Mouse (Mus musculus) embryonic facial prominence, embryonic 12.5 days (tissue): ENCODE results near the gene Pak7. TPM values are rescaled to one million over a fixed set of nuclear protein-coding genes. Genes with fewer than 3 reads are reported as not detected.
"Not testable (repeated sequence)": the region's sequence is repeated elsewhere in the genome, so short reads cannot be mapped to it uniquely, and the experiment has no call there.

ENCODE experiments used
- ATAC-seq: fragments of 200-750 bp; cut with Nextera tagmentation; 2 replicates; pipeline ENCODE4 v1.8.0; 2017; ENCODE audit not compliant: insufficient number of reproducible peaks, insufficient read depth, low FRiP score, low TSS enrichment
- H3K27ac ChIP-seq: fragments of 300-500 bp; sonication (generic); 2 replicates; pipeline ENCODE4 v1.5.1; 2016; ENCODE audit warnings: mild to moderate bottlenecking
- H3K27me3 ChIP-seq: fragments of 300-500 bp; sonication (generic); 2 replicates; pipeline ENCODE4 v1.6.1; 2016; ENCODE audit warnings: mild to moderate bottlenecking, moderate library complexity
- H3K36me3 ChIP-seq: fragments of 300-500 bp; sonication (generic); 2 replicates; pipeline ENCODE4 v1.6.1; 2016; ENCODE audit warnings: mild to moderate bottlenecking
- H3K4me1 ChIP-seq: fragments of 300-500 bp; sonication (generic); 2 replicates; pipeline ENCODE4 v1.6.1; 2016
- H3K4me2 ChIP-seq: fragments of 300-500 bp; sonication (generic); replicated peaks from 2 replicates; pipeline ENCODE4 v1.6.1; 2016; ENCODE audit warnings: mild to moderate bottlenecking, moderate library complexity
- H3K4me3 ChIP-seq: fragments of 300-500 bp; sonication (generic); 2 replicates; pipeline ENCODE4 v1.5.1; 2016; ENCODE audit warnings: mild to moderate bottlenecking
- H3K9ac ChIP-seq: fragments of 300-500 bp; sonication (generic); 2 replicates; pipeline ENCODE4 v1.6.1; 2016; ENCODE audit warnings: mild to moderate bottlenecking, moderate library complexity
- H3K9me3 ChIP-seq: fragments of 300-500 bp; sonication (generic); 2 replicates; pipeline ENCODE4 v1.6.1; 2016; ENCODE audit warnings: mild to moderate bottlenecking, moderate library complexity
- WGBS: fragments of 180-500 bp; shearing (Covaris S2); methylation state at CpG from one replicate; pipeline ENCODE4 v1.1.7; 2016; 5-methylcytosine and 5-hydroxymethylcytosine counted together
- polyA plus RNA-seq: library from polyadenylated mRNA; unstranded; fragments of >200 nt; fragmentation: Nextera tagmentation; extraction: Ambion mirVana; gene quantifications from 2 replicates; pipeline ENCODE4 v1.2.1, GENCODE M21; 2016

Pak7 gene
- polyA plus RNA-seq, 1 experiment from 2014 or later, result 4.5 TPM

GRCm38 (mm10) chr2:136329974-136330373 is 57.8 kb downstream of the Pak7 start:
- Histone ChIP-seq H3K9ac (no peak overlapping the region), H3K9me3 (no peaks in the 10 kb centered on the region), H3K4me2 (no peak overlapping the region), H3K4me1 (no peaks in the 10 kb centered on the region), H3K27ac (no peak overlapping the region), H3K4me3 (no peak overlapping the region), H3K36me3 (no peaks in the 10 kb centered on the region), H3K27me3 (no peaks in the 10 kb centered on the region)
- WGBS, result 82% methylated on average over 1 of the region's 1 CpGs
- no peak for ATAC-seq

GRCm38 (mm10) chr2:136325646-136326045 is 62.1 kb downstream of the Pak7 start:
- H3K4me2 ChIP-seq, result no peak overlapping the region
- no peak overlapping the region for H3K27ac ChIP-seq
- no peaks in the 10 kb centered on the region for H3K4me1 ChIP-seq
- 87% methylated on average over 4 of the region's 4 CpGs for WGBS
- no peak overlapping the region for H3K4me3 ChIP-seq
- no peaks in the 10 kb centered on the region for H3K27me3 ChIP-seq
- H3K9ac ChIP-seq, result no peak overlapping the region
- no peak for ATAC-seq
- H3K36me3 ChIP-seq, result no peaks in the 10 kb centered on the region
- no peaks in the 10 kb centered on the region for H3K9me3 ChIP-seq

GRCm38 (mm10) chr2:136309313-136309712 is 78.5 kb downstream of the Pak7 start:
- Histone ChIP-seq H3K9ac (no peak overlapping the region), H3K27me3 (no peaks in the 10 kb centered on the region), H3K4me3 (no peak overlapping the region), H3K4me1 (no peaks in the 10 kb centered on the region), H3K36me3 (no peaks in the 10 kb centered on the region), H3K9me3 (no peaks in the 10 kb centered on the region), H3K4me2 (no peak overlapping the region), H3K27ac (no peak overlapping the region)
- no peak for ATAC-seq
- 46% methylated on average over 3 of the region's 3 CpGs for WGBS

GRCm38 (mm10) chr2:136308743-136309142 is 79.0 kb downstream of the Pak7 start:
- no peak overlapping the region for H3K27ac ChIP-seq
- ATAC-seq, result no peak
- WGBS, result 81% methylated on average over 4 of the region's 4 CpGs

GRCm38 (mm10) chr2:136302201-136302600 is 85.6 kb downstream of the Pak7 start:
- Histone ChIP-seq H3K4me1 (no peaks in the 10 kb centered on the region), H3K4me3 (no peak overlapping the region), H3K9me3 (no peaks in the 10 kb centered on the region), H3K27me3 (no peaks in the 10 kb centered on the region), H3K9ac (no peak overlapping the region), H3K4me2 (no peak overlapping the region), H3K27ac (no peak overlapping the region), H3K36me3 (no peaks in the 10 kb centered on the region)
- 90% methylated on average over 2 of the region's 2 CpGs for WGBS
- no peak for ATAC-seq

More at GRCm38 (mm10) chr2:136308743-136309142, 79.0 kb downstream of the Pak7 start:
- no peaks in the 10 kb centered on the region for H3K4me1 ChIP-seq
- H3K4me3 ChIP-seq, result no peak overlapping the region
- H3K27me3 ChIP-seq, result no peaks in the 10 kb centered on the region
- H3K4me2 ChIP-seq, result no peak overlapping the region
- no peak overlapping the region for H3K9ac ChIP-seq
- H3K36me3 ChIP-seq, result no peaks in the 10 kb centered on the region
- H3K9me3 ChIP-seq, result no peaks in the 10 kb centered on the region

- H3K4me1 ChIP-seq, result no peaks in the 10 kb centered on the region
- ATAC-seq, result no peak
Observed at GRCm38 (mm10) chr2:136301406-136301805, 86.4 kb downstream of the Pak7 start.

GRCm38 (mm10) chr2:136297371-136297770 is 90.4 kb downstream of the Pak7 start:
- H3K27me3 ChIP-seq, result no peaks in the 10 kb centered on the region
- H3K9me3 ChIP-seq, result no peaks in the 10 kb centered on the region
- 85% methylated on average over 1 of the region's 1 CpGs for WGBS
- H3K36me3 ChIP-seq, result no peaks in the 10 kb centered on the region
- no peak overlapping the region for H3K4me2 ChIP-seq
- no peaks in the 10 kb centered on the region for H3K4me1 ChIP-seq
- H3K9ac ChIP-seq, result no peak overlapping the region
- ATAC-seq, result no peak
- no peak overlapping the region for H3K4me3 ChIP-seq
- H3K27ac ChIP-seq, result no peak overlapping the region

More at GRCm38 (mm10) chr2:136301406-136301805, 86.4 kb downstream of the Pak7 start:
- Histone ChIP-seq H3K4me3 (no peak overlapping the region), H3K27ac (no peak overlapping the region), H3K9ac (no peak overlapping the region), H3K36me3 (no peaks in the 10 kb centered on the region), H3K4me2 (no peak overlapping the region), H3K9me3 (no peaks in the 10 kb centered on the region), H3K27me3 (no peaks in the 10 kb centered on the region)

GRCm38 (mm10) chr2:136282043-136282442 is 105.7 kb downstream of the Pak7 start:
- Histone ChIP-seq H3K4me3 (no peak overlapping the region), H3K27ac (no peak overlapping the region), H3K9me3 (no peaks in the 10 kb centered on the region), H3K9ac (no peak overlapping the region), H3K27me3 (no peaks in the 10 kb centered on the region), H3K4me1 (no peaks in the 10 kb centered on the region), H3K36me3 (no peaks in the 10 kb centered on the region), H3K4me2 (no peak overlapping the region)
- 93% methylated on average over 1 of the region's 1 CpGs for WGBS
- ATAC-seq, result no peak

GRCm38 (mm10) chr2:136241960-136242359 is 145.8 kb downstream of the Pak7 start:
- not testable (repeated sequence) for H3K9ac ChIP-seq, H3K4me2 ChIP-seq, H3K4me1 ChIP-seq, H3K27me3 ChIP-seq, ATAC-seq, H3K36me3 ChIP-seq, H3K27ac ChIP-seq, H3K9me3 ChIP-seq, H3K4me3 ChIP-seq
- 82% methylated on average over 4 of the region's 4 CpGs for WGBS

- Histone ChIP-seq H3K4me1 (no peaks in the 10 kb centered on the region), H3K9me3 (no peaks in the 10 kb centered on the region), H3K36me3 (no peaks in the 10 kb centered on the region), H3K4me2 (no peak overlapping the region), H3K4me3 (no peak overlapping the region), H3K27me3 (no peaks in the 10 kb centered on the region), H3K27ac (no peak overlapping the region), H3K9ac (no peak overlapping the region)
- ATAC-seq, result no peak
- 93% methylated on average over 8 of the region's 8 CpGs for WGBS
Observed at GRCm38 (mm10) chr2:136231228-136231627, 156.5 kb downstream of the Pak7 start.

GRCm38 (mm10) chr2:136204034-136204433 is 183.7 kb downstream of the Pak7 start:
- Histone ChIP-seq H3K27ac (no peak overlapping the region), H3K27me3 (no peaks in the 10 kb centered on the region), H3K4me1 (no peaks in the 10 kb centered on the region), H3K4me3 (no peak overlapping the region), H3K9me3 (no peaks in the 10 kb centered on the region), H3K36me3 (no peaks in the 10 kb centered on the region), H3K9ac (no peak overlapping the region), H3K4me2 (no peak overlapping the region)
- ATAC-seq, result no peak
- WGBS, result 85% methylated on average over 4 of the region's 4 CpGs

- H3K36me3 ChIP-seq, result no peaks in the 10 kb centered on the region
- H3K4me3 ChIP-seq, result no peak overlapping the region
- H3K27me3 ChIP-seq, result no peaks in the 10 kb centered on the region
- no peak for ATAC-seq
- no peak overlapping the region for H3K9ac ChIP-seq
- H3K27ac ChIP-seq, result no peak overlapping the region
- no peak overlapping the region for H3K4me2 ChIP-seq
- no peaks in the 10 kb centered on the region for H3K4me1 ChIP-seq
- 70% methylated on average over 3 of the region's 3 CpGs for WGBS
- no peaks in the 10 kb centered on the region for H3K9me3 ChIP-seq
Observed at GRCm38 (mm10) chr2:136175030-136175429, 212.7 kb downstream of the Pak7 start.

GRCm38 (mm10) chr2:136150752-136151151 is 237.0 kb downstream of the Pak7 start:
- Histone ChIP-seq H3K27me3 (no peaks in the 10 kb centered on the region), H3K4me2 (no peak overlapping the region), H3K4me3 (no peak overlapping the region), H3K9ac (no peak overlapping the region), H3K27ac (no peak overlapping the region), H3K36me3 (no peaks in the 10 kb centered on the region), H3K9me3 (no peaks in the 10 kb centered on the region), H3K4me1 (no peaks in the 10 kb centered on the region)
- ATAC-seq, result no peak
- WGBS, result 81% methylated on average over 7 of the region's 7 CpGs
